Mouse (Mus musculus): ENCODE data around the gene Rho. TPM values are rescaled to one million over a fixed set of nuclear protein-coding genes. Genes with fewer than 3 reads are reported as not detected.

The Rho gene
- polyA plus RNA-seq, 1 experiment from 2014 or later = not detected

GRCm38 (mm10) chr6:115906455-115906854 lies 25.1 kb upstream of the Rho start:
- Histone ChIP-seq H3K36me3 (ENCODE audit: inconsistent target) (no peaks in the 10 kb centered on the region), H3K79me2 (ENCODE audit: inconsistent target) (no peaks in the 10 kb centered on the region), H3K27ac (peak overlapping the region; percentile 19), H3K4me3 (ENCODE audit: inconsistent target) (no peak overlapping the region)
- 41% methylated on average over 1 of the region's 1 CpGs for WGBS (ENCODE audit: missing documents)

DNA sequence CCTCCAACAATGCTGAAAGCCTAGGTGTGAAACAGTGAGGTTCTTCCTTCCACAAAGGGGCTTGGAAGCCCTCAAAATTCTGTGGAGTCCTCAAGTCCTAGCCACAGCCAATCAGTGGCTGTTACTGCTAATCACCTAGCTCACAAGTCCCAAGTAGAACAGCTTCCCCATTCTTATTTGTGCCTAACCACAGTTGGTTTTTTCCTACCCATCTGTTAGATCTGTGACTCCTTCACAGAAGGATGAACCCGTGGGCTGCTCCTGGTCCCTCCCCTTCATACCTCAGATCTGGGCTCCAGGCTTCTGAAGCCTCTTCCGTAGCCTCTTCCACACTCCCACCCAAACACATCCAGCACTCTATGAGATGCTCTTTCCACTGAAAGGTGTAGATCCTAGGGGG lies 24.7 kb upstream of the Rho start:
- H3K4me3 ChIP-seq (ENCODE audit: inconsistent target) = no peak overlapping the region
- no peaks in the 10 kb centered on the region for H3K79me2 ChIP-seq (ENCODE audit: inconsistent target)
- WGBS (ENCODE audit: missing documents) = 38% methylated on average over 2 of the region's 2 CpGs
- peak overlapping the region; percentile 19 for H3K27ac ChIP-seq
- H3K36me3 ChIP-seq (ENCODE audit: inconsistent target) = no peaks in the 10 kb centered on the region

DNA sequence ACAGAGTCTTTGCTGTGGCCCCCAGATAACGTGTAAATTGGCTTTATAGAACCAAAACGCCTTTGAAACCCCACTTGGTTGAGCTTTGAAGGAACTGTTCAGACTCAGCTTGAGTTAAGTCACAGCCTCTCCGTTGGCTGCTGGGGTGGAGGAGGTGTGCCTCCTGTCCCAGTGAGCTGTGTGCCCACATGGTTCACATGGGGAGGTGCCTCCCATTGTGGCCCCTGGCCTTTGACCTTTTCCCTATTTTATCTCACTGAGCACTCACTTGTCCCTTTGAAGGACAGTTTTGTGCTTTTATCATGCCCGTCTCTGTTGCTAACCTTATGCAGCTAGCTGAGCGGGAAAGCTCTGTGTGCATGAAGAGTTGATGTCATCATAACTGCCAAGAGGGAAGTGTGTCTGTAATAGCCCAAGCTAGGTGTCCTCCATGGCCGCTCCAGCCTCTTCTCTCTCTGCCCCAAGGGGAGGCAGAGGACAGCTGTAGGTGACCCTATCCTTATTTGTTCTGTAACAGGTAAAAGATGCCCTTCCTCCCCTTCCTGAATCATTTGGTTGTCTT lies 23.0 kb upstream of the Rho start:
- WGBS (ENCODE audit: missing documents) = 51% methylated on average over 6 of the region's 6 CpGs
- no peaks in the 10 kb centered on the region for H3K79me2 ChIP-seq (ENCODE audit: inconsistent target)
- no peaks in the 10 kb centered on the region for H3K36me3 ChIP-seq (ENCODE audit: inconsistent target)
- H3K27ac ChIP-seq = peak overlapping the region; percentile 65
- H3K4me3 ChIP-seq (ENCODE audit: inconsistent target) = no peak overlapping the region

DNA sequence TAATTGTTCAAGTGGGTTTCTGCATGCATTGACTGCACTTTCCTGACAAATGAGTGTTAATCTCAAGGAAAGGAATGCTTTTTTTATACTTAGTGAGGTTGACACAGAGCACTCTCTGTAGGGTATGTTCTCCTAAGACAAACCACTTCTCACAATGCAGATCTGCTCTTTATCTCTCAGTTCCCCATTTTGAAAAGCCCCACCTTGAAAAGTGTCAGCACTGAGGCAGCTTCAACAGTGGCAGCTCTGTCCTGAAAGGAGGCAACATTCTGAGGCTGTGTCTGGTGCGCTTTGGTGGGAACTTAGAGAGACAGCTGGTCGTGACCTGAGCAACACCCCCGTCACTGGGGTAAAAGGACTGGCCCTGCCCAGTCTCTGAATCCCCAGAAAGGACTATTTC lies 22.5 kb upstream of the Rho start:
- Histone ChIP-seq H3K36me3 (ENCODE audit: inconsistent target) (no peaks in the 10 kb centered on the region), H3K79me2 (ENCODE audit: inconsistent target) (no peaks in the 10 kb centered on the region), H3K4me3 (ENCODE audit: inconsistent target) (no peak overlapping the region), H3K27ac (peak overlapping the region; percentile 65)
- 26% methylated on average over 3 of the region's 3 CpGs for WGBS (ENCODE audit: missing documents)

DNA sequence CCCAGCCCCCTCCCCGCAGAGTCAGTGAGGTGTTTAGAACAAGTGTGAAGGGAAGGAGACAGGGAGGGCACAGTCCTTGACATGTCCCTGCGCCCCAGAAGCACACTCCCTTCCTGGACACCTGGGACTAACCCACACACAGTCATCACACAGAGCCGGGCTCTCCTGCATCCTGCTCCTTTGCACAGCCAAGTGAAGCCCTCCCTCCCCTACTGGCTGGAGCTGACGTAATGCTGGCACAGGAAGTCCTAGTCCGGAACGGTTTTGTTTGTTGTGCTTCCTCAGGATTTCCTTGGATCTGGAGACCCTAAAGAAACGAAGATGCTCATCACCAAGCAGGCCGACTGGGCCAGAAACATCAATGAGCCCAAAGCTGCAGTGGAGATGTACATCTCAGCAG lies 21.6 kb upstream of the Rho start:
- 23% methylated on average over 8 of the region's 8 CpGs for WGBS (ENCODE audit: missing documents)
- Histone ChIP-seq H3K27ac (peak overlapping the region; percentile 65), H3K79me2 (ENCODE audit: inconsistent target) (no peaks in the 10 kb centered on the region), H3K36me3 (ENCODE audit: inconsistent target) (no peaks in the 10 kb centered on the region), H3K4me3 (ENCODE audit: inconsistent target) (no peak overlapping the region)

- Histone ChIP-seq H3K79me2 (ENCODE audit: inconsistent target) (no peaks in the 10 kb centered on the region), H3K27ac (no peak overlapping the region)
- 92% methylated on average over 6 of the region's 6 CpGs for WGBS (ENCODE audit: missing documents)
These were observed 19.8 kb upstream of the Rho start for GRCm38 (mm10) chr6:115911763-115912162.

DNA sequence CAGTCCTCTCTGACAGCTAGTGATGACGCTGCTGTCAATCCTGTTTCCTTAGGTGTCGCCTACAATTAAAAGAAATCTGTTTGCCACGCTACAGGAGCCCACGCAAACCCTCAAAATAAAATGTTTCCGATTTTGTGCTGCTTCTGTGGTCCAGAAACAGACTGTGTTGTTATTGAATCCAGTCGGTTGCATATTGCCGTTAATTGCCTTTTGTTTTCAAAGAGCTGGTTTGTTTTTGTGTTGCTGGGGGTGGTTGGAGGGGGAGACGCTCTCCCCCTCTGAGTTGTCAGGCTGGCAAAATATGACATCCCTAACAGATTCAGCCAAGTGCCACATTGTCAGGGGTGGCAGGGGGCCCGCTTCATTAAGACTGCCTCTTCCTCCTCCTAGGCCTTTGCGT lies 18.1 kb upstream of the Rho start:
- 98% methylated on average over 10 of the region's 10 CpGs for WGBS (ENCODE audit: missing documents)
- no peaks in the 10 kb centered on the region for H3K36me3 ChIP-seq (ENCODE audit: inconsistent target)
- no peak overlapping the region for H3K27ac ChIP-seq

More at GRCm38 (mm10) chr6:115911763-115912162, 19.8 kb upstream of the Rho start:
- H3K36me3 ChIP-seq (ENCODE audit: inconsistent target) = no peaks in the 10 kb centered on the region
- no peak overlapping the region for H3K4me3 ChIP-seq (ENCODE audit: inconsistent target)

DNA sequence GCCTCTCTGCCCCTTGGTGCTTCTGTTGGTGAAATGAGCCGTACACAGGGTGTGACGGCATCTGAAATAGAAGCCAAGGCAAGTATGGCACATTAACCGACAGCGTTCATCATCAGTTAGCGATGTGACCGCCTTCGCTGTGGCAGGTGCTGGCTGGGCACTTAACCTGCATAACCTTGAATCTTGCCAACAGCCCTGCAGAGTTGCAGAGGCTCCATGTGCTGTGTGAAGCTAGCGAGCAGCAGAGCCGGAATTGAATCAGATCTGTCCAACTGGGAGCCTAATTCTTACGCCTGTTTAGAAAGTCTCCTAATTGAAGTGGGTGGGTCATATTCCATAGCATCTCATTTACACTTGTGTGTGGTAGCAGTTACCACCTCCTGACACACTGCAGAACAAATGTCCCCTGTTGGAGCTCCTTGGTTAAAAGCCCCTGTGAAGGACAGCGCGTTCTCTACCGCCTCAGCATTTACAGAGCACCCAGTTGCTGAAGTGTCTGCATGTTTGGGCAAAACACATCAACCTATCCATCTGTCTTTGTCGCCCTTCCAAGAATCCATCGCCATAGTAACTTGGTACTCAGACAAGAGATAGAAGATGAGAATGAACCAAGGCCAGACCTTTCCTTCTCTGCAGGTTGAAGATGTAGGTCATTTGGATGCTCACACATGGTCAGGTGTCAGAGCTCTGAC lies 16.9 kb upstream of the Rho start:
- Histone ChIP-seq H3K4me3 (ENCODE audit: inconsistent target) (no peak overlapping the region), H3K36me3 (ENCODE audit: inconsistent target) (no peaks in the 10 kb centered on the region), H3K27ac (no peak overlapping the region), H3K79me2 (ENCODE audit: inconsistent target) (no peaks in the 10 kb centered on the region)
- 91% methylated on average over 15 of the region's 15 CpGs for WGBS (ENCODE audit: missing documents)

More for the DNA sequence above, 18.1 kb upstream of the Rho start:
- H3K4me3 ChIP-seq (ENCODE audit: inconsistent target) = no peak overlapping the region
- H3K79me2 ChIP-seq (ENCODE audit: inconsistent target) = no peaks in the 10 kb centered on the region

GRCm38 (mm10) chr6:115915601-115916445 lies 15.7 kb upstream of the Rho start:
- H3K4me3 ChIP-seq (ENCODE audit: inconsistent target) = no peak overlapping the region
- WGBS (ENCODE audit: missing documents) = 89% methylated on average over 17 of the region's 17 CpGs
- no peaks in the 10 kb centered on the region for H3K79me2 ChIP-seq (ENCODE audit: inconsistent target)
- H3K27ac ChIP-seq = no peak overlapping the region
- H3K36me3 ChIP-seq (ENCODE audit: inconsistent target) = no peaks in the 10 kb centered on the region

GRCm38 (mm10) chr6:115916611-115917010 lies 14.9 kb upstream of the Rho start:
- WGBS (ENCODE audit: missing documents) = 89% methylated on average over 5 of the region's 5 CpGs
- H3K4me3 ChIP-seq (ENCODE audit: inconsistent target) = no peak overlapping the region
- H3K36me3 ChIP-seq (ENCODE audit: inconsistent target) = no peaks in the 10 kb centered on the region
- H3K79me2 ChIP-seq (ENCODE audit: inconsistent target) = no peaks in the 10 kb centered on the region
- no peak overlapping the region for H3K27ac ChIP-seq

DNA sequence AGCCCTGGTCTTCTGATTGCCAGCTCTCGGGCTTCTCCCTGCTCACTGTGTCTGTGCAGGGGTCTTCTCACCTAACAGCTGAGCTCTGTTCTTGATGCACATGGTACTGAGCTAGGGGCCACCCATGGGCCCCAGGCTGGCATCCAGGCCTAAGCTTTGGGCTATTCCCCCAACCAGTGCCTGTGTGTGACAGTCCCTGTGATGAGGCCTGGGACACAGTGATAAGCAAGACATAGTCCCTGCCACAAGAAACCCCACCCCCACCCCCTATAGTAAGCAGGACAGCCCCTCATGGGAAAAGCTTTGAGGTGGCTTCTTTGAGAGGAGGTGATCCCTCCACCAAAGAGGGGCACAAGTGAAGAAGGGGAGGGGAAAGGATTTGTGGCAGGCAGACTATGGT lies 12.9 kb upstream of the Rho start:
- 81% methylated on average over 1 of the region's 1 CpGs for WGBS (ENCODE audit: missing documents)
- Histone ChIP-seq H3K79me2 (ENCODE audit: inconsistent target) (no peaks in the 10 kb centered on the region), H3K36me3 (ENCODE audit: inconsistent target) (no peaks in the 10 kb centered on the region), H3K27ac (no peak overlapping the region), H3K4me3 (ENCODE audit: inconsistent target) (no peak overlapping the region)

DNA sequence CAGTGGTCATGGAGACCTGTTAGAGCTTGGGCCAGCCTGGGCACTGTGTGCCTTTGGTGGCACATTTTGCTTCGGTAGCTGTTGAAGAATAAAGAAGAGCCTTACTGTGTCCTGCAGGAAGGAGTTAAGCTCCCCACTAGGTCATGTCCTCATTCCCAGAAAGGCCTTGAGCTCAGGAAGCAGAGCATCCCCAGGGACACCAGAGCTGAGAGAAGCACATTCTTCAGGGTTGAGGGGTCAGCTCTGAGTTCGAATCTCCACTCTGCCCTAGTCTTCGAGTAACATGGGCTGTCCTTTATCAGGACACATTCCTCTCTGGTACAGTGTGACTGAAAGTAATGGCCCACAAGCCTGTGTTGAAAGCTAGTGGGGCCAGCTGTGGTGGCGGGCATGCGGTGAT lies 11.7 kb upstream of the Rho start:
- 95% methylated on average over 5 of the region's 5 CpGs for WGBS (ENCODE audit: missing documents)
- Histone ChIP-seq H3K27ac (no peak overlapping the region), H3K4me3 (ENCODE audit: inconsistent target) (no peak overlapping the region), H3K79me2 (ENCODE audit: inconsistent target) (no peaks in the 10 kb centered on the region), H3K36me3 (ENCODE audit: inconsistent target) (no peaks in the 10 kb centered on the region)

DNA sequence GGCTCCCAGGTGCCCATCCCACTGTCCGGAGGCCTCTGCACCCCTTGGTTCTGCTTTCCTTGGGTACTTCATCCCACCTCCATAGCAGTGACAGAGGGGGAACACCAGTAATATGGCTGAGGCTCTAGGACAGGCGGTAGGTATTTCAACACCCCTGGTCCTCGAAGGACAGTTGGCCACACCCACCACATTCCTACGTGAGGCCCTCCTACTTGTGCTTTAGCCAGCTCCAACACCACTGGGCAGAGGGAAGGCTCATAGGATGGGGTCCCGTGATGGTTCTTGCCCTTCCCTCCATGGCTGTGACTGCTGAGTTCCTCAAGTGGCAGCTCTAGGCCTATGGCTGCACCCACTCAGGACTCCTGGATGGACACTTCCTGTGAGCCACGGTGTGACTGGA lies 6.7 kb upstream of the Rho start:
- Histone ChIP-seq H3K27ac (no peak overlapping the region), H3K79me2 (ENCODE audit: inconsistent target) (no peaks in the 10 kb centered on the region), H3K36me3 (ENCODE audit: inconsistent target) (no peaks in the 10 kb centered on the region), H3K4me3 (ENCODE audit: inconsistent target) (no peak overlapping the region)
- 66% methylated on average over 6 of the region's 6 CpGs for WGBS (ENCODE audit: missing documents)

- no peak overlapping the region for H3K27ac ChIP-seq
- no peaks in the 10 kb centered on the region for H3K36me3 ChIP-seq (ENCODE audit: inconsistent target)
- WGBS (ENCODE audit: missing documents) = 94% methylated on average over 10 of the region's 10 CpGs
- H3K79me2 ChIP-seq (ENCODE audit: inconsistent target) = no peaks in the 10 kb centered on the region
- no peak overlapping the region for H3K4me3 ChIP-seq (ENCODE audit: inconsistent target)
These were observed 5.1 kb upstream of the Rho start for GRCm38 (mm10) chr6:115926416-115926815.
